Mouse (Mus musculus): ENCODE measurements around the gene Macrod2. TPM values are rescaled to one million over a fixed set of nuclear protein-coding genes. Genes with fewer than 3 reads are reported as not detected.

Gene Macrod2
- polyA plus RNA-seq, 1 experiment from 2014 or later, result 32.9 TPM

DNA sequence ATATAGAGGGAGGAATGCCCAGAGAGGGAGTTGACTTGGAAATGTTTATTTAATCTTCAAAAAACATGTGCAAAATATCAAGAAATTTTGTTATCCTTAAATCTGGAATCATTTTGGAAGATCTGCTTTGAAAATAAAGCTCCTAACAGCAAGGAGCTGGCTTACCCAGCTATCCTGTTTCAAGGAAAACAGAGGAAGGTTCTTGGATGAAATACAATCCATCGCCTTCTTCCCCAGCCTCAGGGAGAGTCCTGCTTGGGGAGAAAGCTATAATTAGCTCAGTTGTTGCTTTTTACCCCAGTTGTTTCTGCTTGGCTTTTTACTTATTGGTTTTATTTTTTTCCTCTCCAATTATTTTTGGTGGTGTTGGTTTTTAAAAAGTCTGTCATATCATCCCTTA, 539.4 kb downstream of the Macrod2 start:
- WGBS, result 74% methylated on average over 1 of the region's 1 CpGs

DNA sequence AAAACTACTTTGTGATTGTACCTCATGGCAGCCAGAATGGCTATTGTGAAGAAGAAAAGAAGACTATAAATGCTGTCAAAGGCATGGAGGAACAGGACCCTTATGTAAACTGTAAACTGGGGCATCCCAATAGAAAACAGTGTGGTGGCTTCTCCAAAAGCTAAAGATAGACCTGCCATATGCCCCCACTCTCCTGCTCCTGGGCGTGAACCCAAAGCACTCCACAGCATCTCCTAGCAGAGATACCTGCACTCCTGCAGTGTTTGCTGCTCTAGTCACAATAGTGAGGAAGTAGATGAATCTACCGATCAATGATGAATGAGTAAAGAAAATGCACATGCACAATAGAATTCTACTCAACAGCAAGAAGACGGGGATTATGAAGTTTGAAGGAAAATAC, 554.4 kb downstream of the Macrod2 start:
- Histone ChIP-seq H3K4me1 (ENCODE audit: control insufficient read depth, insufficient read depth, low read length) (no peaks in the 10 kb centered on the region), H3K27me3 (replicated peaks; ENCODE audit: control insufficient read depth, insufficient read depth, low read length) (no peaks in the 10 kb centered on the region), H3K27ac (ENCODE audit: low read length) (no peak overlapping the region), H3K36me3 (ENCODE audit: control insufficient read depth, insufficient read depth, low read length) (no peaks in the 10 kb centered on the region), H3K4me2 (ENCODE audit: low read depth, low read length) (no peak overlapping the region), H3K9ac (ENCODE audit: low read depth, low read length) (no peak overlapping the region), H3K4me3 (ENCODE audit: low read length) (no peak overlapping the region), H3K9me3 (ENCODE audit: control insufficient read depth, low read length) (no peaks in the 10 kb centered on the region)
- WGBS, result 90% methylated on average over 3 of the region's 3 CpGs
- no peak for ATAC-seq

More for the DNA sequence above, 539.4 kb downstream of the Macrod2 start:
- no peaks in the 10 kb centered on the region for H3K9me3 ChIP-seq (ENCODE audit: control insufficient read depth, low read length)
- ATAC-seq, result no peak
- H3K4me3 ChIP-seq (ENCODE audit: low read length), result no peak overlapping the region
- no peaks in the 10 kb centered on the region for H3K4me1 ChIP-seq (ENCODE audit: control insufficient read depth, insufficient read depth, low read length)
- H3K9ac ChIP-seq (ENCODE audit: low read depth, low read length), result no peak overlapping the region
- no peak overlapping the region for H3K4me2 ChIP-seq (ENCODE audit: low read depth, low read length)
- H3K27ac ChIP-seq (ENCODE audit: low read length), result no peak overlapping the region
- H3K27me3 ChIP-seq (replicated peaks; ENCODE audit: control insufficient read depth, insufficient read depth, low read length), result no peaks in the 10 kb centered on the region
- no peaks in the 10 kb centered on the region for H3K36me3 ChIP-seq (ENCODE audit: control insufficient read depth, insufficient read depth, low read length)

DNA sequence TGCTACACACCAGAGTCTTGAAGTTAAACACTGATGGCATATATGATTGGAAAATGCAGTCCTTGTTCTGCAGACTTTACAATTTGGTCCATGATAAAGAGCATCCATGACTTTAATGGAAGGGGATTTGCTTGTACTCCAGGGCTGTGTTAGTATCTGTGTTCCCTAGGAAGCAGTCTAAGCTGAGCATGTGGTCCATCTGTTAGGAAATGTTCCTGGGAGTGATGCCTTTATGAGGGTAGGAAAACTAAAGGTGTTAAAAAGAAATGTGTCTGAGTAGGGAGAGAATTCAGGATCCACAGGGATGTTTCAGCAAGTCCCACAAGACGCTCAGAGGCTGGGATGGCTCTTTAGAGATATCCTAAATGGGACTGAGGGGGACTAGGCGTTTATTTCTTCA, 564.1 kb downstream of the Macrod2 start:
- no peak for ATAC-seq
- Histone ChIP-seq H3K4me3 (ENCODE audit: low read length) (no peak overlapping the region), H3K9me3 (ENCODE audit: control insufficient read depth, low read length) (no peaks in the 10 kb centered on the region), H3K36me3 (ENCODE audit: control insufficient read depth, insufficient read depth, low read length) (no peaks in the 10 kb centered on the region), H3K27me3 (replicated peaks; ENCODE audit: control insufficient read depth, insufficient read depth, low read length) (no peaks in the 10 kb centered on the region), H3K27ac (ENCODE audit: low read length) (no peak overlapping the region), H3K4me1 (ENCODE audit: control insufficient read depth, insufficient read depth, low read length) (no peaks in the 10 kb centered on the region), H3K9ac (ENCODE audit: low read depth, low read length) (no peak overlapping the region), H3K4me2 (ENCODE audit: low read depth, low read length) (no peak overlapping the region)
- WGBS, result 88% methylated on average over 2 of the region's 2 CpGs

DNA sequence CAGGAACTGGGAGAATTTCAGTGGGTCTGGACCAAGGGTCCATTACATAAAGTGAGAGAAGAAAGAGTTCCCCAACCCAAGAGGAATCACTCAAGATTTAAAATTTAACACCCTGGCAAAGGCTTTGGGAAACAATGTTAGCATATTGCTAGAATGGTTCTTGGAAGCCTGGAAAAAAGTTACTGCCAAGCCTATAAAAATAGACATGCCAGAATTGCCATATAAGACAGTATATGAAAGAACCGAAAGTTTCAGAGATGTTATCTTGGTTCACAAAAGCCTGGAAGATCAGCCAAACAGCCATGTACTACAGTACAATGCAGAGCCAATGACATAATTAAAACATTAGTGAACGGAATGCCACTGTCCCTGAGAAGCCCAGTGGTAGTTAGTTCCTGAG, 575.1 kb downstream of the Macrod2 start:
- Histone ChIP-seq H3K36me3 (ENCODE audit: control insufficient read depth, insufficient read depth, low read length) (no peaks in the 10 kb centered on the region), H3K4me1 (ENCODE audit: control insufficient read depth, insufficient read depth, low read length) (no peaks in the 10 kb centered on the region), H3K9me3 (ENCODE audit: control insufficient read depth, low read length) (no peaks in the 10 kb centered on the region), H3K27ac (ENCODE audit: low read length) (no peak overlapping the region), H3K9ac (ENCODE audit: low read depth, low read length) (no peak overlapping the region), H3K27me3 (replicated peaks; ENCODE audit: control insufficient read depth, insufficient read depth, low read length) (no peaks in the 10 kb centered on the region), H3K4me3 (ENCODE audit: low read length) (no peak overlapping the region), H3K4me2 (ENCODE audit: low read depth, low read length) (no peak overlapping the region)
- no peak for ATAC-seq
- whole genome bisulfite sequencing, result 80% methylated on average over 2 of the region's 2 CpGs

DNA sequence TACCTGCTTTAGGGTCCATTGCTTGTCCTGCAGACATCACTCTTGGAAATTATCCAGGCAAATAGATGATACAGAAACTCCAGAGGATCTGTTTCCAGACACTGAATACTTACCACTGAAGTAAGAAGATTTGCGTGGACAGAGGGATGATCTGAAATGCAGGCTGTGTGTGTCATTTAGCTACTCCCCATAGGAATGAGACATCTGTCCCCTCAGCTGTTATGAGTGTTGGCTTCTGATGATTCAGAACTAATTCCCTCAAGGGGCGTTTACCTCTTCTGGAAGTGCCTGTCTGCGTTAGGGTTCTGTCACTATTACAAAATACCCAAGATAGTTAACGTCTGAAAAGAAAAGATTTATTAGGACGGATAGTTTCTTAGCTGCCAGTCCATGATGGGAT, 576.7 kb downstream of the Macrod2 start:
- ATAC-seq, result no peak
- Histone ChIP-seq H3K9ac (ENCODE audit: low read depth, low read length) (no peak overlapping the region), H3K27ac (ENCODE audit: low read length) (no peak overlapping the region), H3K4me2 (ENCODE audit: low read depth, low read length) (no peak overlapping the region), H3K4me3 (ENCODE audit: low read length) (no peak overlapping the region), H3K36me3 (ENCODE audit: control insufficient read depth, insufficient read depth, low read length) (no peaks in the 10 kb centered on the region), H3K4me1 (ENCODE audit: control insufficient read depth, insufficient read depth, low read length) (no peaks in the 10 kb centered on the region), H3K9me3 (ENCODE audit: control insufficient read depth, low read length) (no peaks in the 10 kb centered on the region), H3K27me3 (replicated peaks; ENCODE audit: control insufficient read depth, insufficient read depth, low read length) (no peaks in the 10 kb centered on the region)
- 64% methylated on average over 5 of the region's 5 CpGs for WGBS

DNA sequence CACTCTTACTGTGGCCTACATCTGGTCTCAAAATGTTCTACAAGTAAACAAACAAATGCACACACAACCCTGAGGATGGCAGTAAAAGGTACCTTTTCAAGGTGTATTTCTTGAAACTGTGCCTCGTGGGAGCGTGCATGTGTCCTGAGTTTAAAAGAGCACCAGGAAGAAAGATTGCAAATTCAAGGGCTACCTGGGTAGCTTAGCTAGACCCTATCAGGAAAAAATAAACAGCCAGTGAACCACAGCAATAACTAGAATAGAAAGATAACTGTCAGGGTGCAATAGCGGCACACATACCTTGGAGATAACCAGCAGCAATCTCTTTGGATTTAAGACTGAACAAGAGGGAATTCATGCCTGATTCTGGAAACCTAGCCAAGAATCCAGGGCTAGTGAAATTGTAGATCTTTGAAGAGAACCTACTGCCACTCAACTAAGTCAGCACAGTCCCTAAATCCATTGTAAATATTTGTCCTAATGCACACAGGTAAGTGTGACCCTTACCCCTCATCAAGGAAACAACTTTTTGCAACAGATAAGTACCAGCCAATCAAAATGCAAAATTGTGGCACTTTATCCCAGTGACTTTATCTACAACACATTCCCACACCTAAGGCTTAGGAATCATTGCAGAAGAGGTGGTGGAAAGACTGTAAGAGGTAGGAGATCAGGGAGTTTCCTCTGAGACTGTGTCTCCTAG, 590.7 kb downstream of the Macrod2 start:
- Histone ChIP-seq H3K9me3 (ENCODE audit: control insufficient read depth, low read length) (no peaks in the 10 kb centered on the region), H3K4me3 (ENCODE audit: low read length) (no peak overlapping the region), H3K27ac (ENCODE audit: low read length) (no peak overlapping the region), H3K36me3 (ENCODE audit: control insufficient read depth, insufficient read depth, low read length) (no peaks in the 10 kb centered on the region), H3K4me2 (ENCODE audit: low read depth, low read length) (no peak overlapping the region), H3K9ac (ENCODE audit: low read depth, low read length) (no peak overlapping the region), H3K27me3 (replicated peaks; ENCODE audit: control insufficient read depth, insufficient read depth, low read length) (no peaks in the 10 kb centered on the region), H3K4me1 (ENCODE audit: control insufficient read depth, insufficient read depth, low read length) (peaks cover 4% of the 10 kb centered on the region; the same call in 1 of the 2 replicates)
- 66% methylated on average over 3 of the region's 3 CpGs for WGBS
- ATAC-seq, result peak; percentile 95

DNA sequence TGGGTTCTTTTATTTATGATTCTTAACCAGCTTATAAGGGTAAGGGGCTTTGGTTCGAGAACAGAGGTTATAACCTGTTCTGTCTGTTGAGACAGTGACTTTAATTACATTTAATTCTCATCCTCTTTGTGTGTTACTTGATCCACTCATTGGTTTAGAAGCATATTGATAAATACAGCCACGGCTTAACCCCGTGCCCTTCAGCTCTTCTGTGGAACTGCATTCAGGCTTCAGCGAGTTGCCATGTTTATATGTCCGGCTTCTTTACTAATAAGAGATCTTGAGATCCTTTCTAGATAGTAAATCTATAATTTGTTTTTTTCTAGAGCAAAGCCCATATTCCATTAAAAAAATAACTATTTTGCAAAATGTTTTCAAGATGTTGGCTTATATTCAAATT, 608.7 kb downstream of the Macrod2 start:
- Histone ChIP-seq H3K9me3 (ENCODE audit: control insufficient read depth, low read length) (no peaks in the 10 kb centered on the region), H3K27ac (ENCODE audit: low read length) (no peak overlapping the region), H3K27me3 (replicated peaks; ENCODE audit: control insufficient read depth, insufficient read depth, low read length) (no peaks in the 10 kb centered on the region), H3K36me3 (ENCODE audit: control insufficient read depth, insufficient read depth, low read length) (no peaks in the 10 kb centered on the region), H3K4me2 (ENCODE audit: low read depth, low read length) (no peak overlapping the region), H3K4me3 (ENCODE audit: low read length) (no peak overlapping the region), H3K9ac (ENCODE audit: low read depth, low read length) (no peak overlapping the region), H3K4me1 (ENCODE audit: control insufficient read depth, insufficient read depth, low read length) (no peaks in the 10 kb centered on the region)
- ATAC-seq, result no peak
- WGBS, result 77% methylated on average over 5 of the region's 5 CpGs

DNA sequence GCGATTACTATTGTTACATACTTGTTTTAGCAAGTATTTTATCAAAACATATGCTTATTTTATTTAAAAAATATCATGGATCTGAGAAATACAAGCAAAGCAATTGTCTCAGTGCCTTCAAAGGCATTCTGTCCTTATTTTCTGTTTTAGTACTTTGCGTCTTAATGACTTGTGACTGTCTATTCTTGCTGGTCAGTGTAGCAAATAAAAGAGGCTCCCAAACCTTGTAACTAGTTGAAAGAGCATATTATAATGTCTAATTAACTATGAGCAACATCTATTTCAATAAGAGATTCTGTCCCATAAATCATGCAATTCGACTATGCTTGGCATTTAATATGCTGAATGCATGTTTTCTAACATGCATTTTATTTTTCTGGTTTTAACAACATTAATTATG, 609.2 kb downstream of the Macrod2 start:
- WGBS, result 81% methylated on average over 3 of the region's 3 CpGs
- Histone ChIP-seq H3K4me2 (ENCODE audit: low read depth, low read length) (no peak overlapping the region), H3K4me3 (ENCODE audit: low read length) (no peak overlapping the region), H3K36me3 (ENCODE audit: control insufficient read depth, insufficient read depth, low read length) (no peaks in the 10 kb centered on the region), H3K9ac (ENCODE audit: low read depth, low read length) (no peak overlapping the region), H3K27me3 (replicated peaks; ENCODE audit: control insufficient read depth, insufficient read depth, low read length) (no peaks in the 10 kb centered on the region), H3K9me3 (ENCODE audit: control insufficient read depth, low read length) (no peaks in the 10 kb centered on the region), H3K4me1 (ENCODE audit: control insufficient read depth, insufficient read depth, low read length) (no peaks in the 10 kb centered on the region), H3K27ac (ENCODE audit: low read length) (no peak overlapping the region)
- ATAC-seq, result no peak

DNA sequence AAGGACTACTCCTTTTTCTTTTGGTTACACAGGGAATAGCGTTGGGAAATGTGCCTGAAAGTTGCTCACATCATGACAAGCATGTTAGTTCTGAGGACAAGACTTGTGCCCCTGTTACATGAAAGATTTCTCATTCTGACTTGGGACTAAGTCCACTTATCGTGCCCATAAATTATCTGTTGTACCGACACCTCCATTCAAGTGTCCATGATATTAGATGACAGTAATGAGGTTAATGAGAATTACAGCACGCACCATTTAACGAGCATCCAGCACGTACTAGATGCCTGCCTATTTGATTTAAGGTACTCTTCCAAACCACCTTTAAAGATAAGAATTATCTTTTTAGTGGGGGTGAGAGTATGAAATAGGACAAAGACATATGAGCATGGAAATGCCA, 610.5 kb downstream of the Macrod2 start:
- Histone ChIP-seq H3K36me3 (ENCODE audit: control insufficient read depth, insufficient read depth, low read length) (no peaks in the 10 kb centered on the region), H3K9me3 (ENCODE audit: control insufficient read depth, low read length) (no peaks in the 10 kb centered on the region), H3K4me1 (ENCODE audit: control insufficient read depth, insufficient read depth, low read length) (no peaks in the 10 kb centered on the region), H3K9ac (ENCODE audit: low read depth, low read length) (no peak overlapping the region), H3K4me2 (ENCODE audit: low read depth, low read length) (no peak overlapping the region), H3K4me3 (ENCODE audit: low read length) (no peak overlapping the region), H3K27me3 (replicated peaks; ENCODE audit: control insufficient read depth, insufficient read depth, low read length) (no peaks in the 10 kb centered on the region), H3K27ac (ENCODE audit: low read length) (no peak overlapping the region)
- no peak for ATAC-seq
- WGBS, result 84% methylated on average over 6 of the region's 6 CpGs

DNA sequence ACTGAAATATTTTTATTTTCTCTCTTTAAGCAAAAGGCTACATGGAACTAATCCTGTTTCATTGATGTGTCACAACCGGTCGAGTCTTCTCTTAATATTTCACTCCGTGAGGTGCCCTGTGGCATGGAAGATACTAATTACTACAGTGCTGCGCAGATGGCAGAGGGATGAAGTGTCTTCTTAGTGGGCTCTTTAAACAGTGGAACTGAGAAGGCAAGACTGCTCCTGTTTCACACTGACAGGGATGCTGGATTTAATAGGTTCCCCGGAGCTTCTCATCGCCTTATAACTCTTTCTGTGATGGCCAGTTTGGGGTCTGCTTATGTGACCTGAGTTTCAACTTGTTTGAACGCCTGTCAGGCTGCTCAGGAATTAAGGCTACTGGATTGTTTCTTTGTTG, 612.6 kb downstream of the Macrod2 start:
- Histone ChIP-seq H3K4me3 (ENCODE audit: low read length) (no peak overlapping the region), H3K9me3 (ENCODE audit: control insufficient read depth, low read length) (no peaks in the 10 kb centered on the region), H3K9ac (ENCODE audit: low read depth, low read length) (no peak overlapping the region), H3K36me3 (ENCODE audit: control insufficient read depth, insufficient read depth, low read length) (no peaks in the 10 kb centered on the region), H3K27ac (ENCODE audit: low read length) (no peak overlapping the region), H3K4me2 (ENCODE audit: low read depth, low read length) (no peak overlapping the region), H3K4me1 (ENCODE audit: control insufficient read depth, insufficient read depth, low read length) (no peaks in the 10 kb centered on the region), H3K27me3 (replicated peaks; ENCODE audit: control insufficient read depth, insufficient read depth, low read length) (no peaks in the 10 kb centered on the region)
- no peak for ATAC-seq
- WGBS, result 59% methylated on average over 7 of the region's 7 CpGs

Measured in intestine, embryonic 16.5 days (tissue).